Mouse (Mus musculus): ENCODE measurements around the gene Pafah1b3. TPM values are rescaled to one million over a fixed set of nuclear protein-coding genes. Genes with fewer than 3 reads are reported as not detected.
A peak's percentile ranks its signal among the peaks of the same experiment; 100 is the strongest.

Pafah1b3 gene
- polyA plus RNA-seq, 1 experiment, result 47.8 TPM

DNA sequence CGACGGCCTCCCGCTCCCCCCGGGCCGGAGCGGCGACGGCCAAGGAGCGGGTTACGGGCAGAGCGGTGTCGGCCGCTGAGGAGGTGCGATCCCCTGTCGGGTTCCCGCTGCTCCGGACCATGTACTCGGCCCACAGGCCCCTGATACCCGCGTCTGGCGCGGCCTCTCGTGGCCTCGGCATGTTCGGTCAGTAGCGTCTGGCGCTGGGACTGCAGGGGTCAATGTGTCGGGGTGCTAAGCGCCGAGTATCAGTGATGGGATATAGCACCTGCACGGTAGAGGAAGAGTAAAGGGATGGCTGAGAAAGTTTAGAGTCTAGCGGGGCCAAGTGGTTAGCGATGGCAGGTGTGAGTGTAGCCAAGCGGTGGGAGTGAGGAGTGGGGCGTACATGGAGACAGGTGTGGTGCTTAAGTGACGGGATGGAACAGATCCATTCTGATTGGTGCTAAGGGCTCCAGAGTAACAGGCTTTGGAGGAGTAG lies 15.0 kb downstream of the Pafah1b3 start:
- Histone ChIP-seq H3K27ac (ENCODE audit: insufficient read depth, low read length) (peak overlapping the region; percentile 17), H3K9me3 (replicated peaks; ENCODE audit: control insufficient read depth, insufficient read depth, low read length, poor library complexity, severe bottlenecking) (no peaks in the 10 kb centered on the region), H3K27me3 (ENCODE audit: control insufficient read depth, insufficient read depth, low read length, poor library complexity, severe bottlenecking) (no peaks in the 10 kb centered on the region), H3K9ac (ENCODE audit: low read depth, poor library complexity, severe bottlenecking) (peak overlapping the region; percentile 93), H3K4me3 (ENCODE audit: low read depth, low read length) (peak overlapping the region; percentile 79), H3K4me1 (ENCODE audit: control insufficient read depth, insufficient read depth, low read length) (peaks cover 3% of the 10 kb centered on the region), H3K36me3 (ENCODE audit: control insufficient read depth, insufficient read depth, low read length, poor library complexity, severe bottlenecking) (peaks cover 28% of the 10 kb centered on the region)
- TF ChIP-seq EP300 (IDR thresholded peaks at IDR 0.05; ENCODE audit: insufficient read depth, low read depth, low read length) (no peak), POLR2A (IDR thresholded peaks at IDR 0.05; ENCODE audit: insufficient read depth, low read length) (no peak), CTCF (IDR thresholded peaks at IDR 0.05; ENCODE audit: low read depth, low read length) (no peak)

DNA sequence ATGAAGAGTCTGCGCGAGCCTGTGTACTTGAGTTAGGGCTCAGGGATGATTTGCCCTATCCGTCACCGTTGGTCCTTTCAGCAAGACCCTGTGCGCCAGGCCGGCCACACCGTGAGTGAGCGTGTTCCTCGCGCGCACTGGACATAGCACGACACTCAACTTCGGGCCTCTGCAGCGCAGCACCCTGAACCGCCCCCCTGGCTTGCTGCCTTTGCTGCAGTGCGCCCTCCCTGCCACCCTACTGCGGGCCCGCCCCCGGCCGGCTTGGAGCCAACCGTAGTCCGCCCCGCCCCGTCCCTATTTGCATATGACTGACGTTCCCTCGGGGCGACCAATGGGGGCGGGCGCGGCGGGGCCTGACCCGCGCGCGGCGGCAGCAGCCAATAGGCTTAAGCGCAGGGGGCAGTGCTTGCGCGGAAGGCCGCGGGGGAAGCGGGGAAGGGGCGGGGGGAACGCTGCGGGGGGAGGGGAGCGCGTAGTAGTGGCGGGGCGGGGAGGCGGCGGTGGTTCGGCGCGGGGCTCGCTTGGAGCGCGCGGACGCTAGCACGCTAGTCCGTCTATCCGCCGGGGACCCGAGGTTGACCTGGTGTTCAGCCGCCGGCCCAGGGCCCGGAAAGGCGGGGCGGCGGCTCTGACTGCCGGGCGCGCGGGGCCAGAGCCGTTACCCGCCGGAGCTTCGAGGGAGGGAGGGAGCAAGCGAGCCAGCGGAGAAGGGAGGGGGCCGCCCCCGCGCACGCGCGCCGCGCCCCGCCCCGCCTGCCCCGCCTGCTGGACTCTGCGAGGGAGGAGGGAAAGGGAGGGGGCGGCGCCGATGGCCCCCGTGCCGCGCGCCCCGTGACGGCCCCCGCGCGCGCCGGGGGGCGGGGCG lies 15.8 kb downstream of the Pafah1b3 start:
- Histone ChIP-seq H3K4me3 (ENCODE audit: low read depth, low read length) (peak overlapping the region; percentile 57), H3K4me1 (ENCODE audit: control insufficient read depth, insufficient read depth, low read length) (peaks cover 7% of the 10 kb centered on the region), H3K36me3 (ENCODE audit: control insufficient read depth, insufficient read depth, low read length, poor library complexity, severe bottlenecking) (peaks cover 20% of the 10 kb centered on the region), H3K9ac (ENCODE audit: low read depth, poor library complexity, severe bottlenecking) (peak overlapping the region; percentile 93), H3K27ac (ENCODE audit: insufficient read depth, low read length) (peak overlapping the region; percentile 32), H3K27me3 (ENCODE audit: control insufficient read depth, insufficient read depth, low read length, poor library complexity, severe bottlenecking) (no peaks in the 10 kb centered on the region), H3K9me3 (replicated peaks; ENCODE audit: control insufficient read depth, insufficient read depth, low read length, poor library complexity, severe bottlenecking) (no peaks in the 10 kb centered on the region)
- no peak for TF ChIP-seq CTCF (IDR thresholded peaks at IDR 0.05; ENCODE audit: low read depth, low read length)
- peak; percentile 5; the same call in 1 of the 2 replicates for TF ChIP-seq EP300 (IDR thresholded peaks at IDR 0.05; ENCODE audit: insufficient read depth, low read depth, low read length)
- TF ChIP-seq POLR2A (IDR thresholded peaks at IDR 0.05; ENCODE audit: insufficient read depth, low read length), result peak; percentile 91

- no peak for TF ChIP-seq CTCF (IDR thresholded peaks at IDR 0.05; ENCODE audit: low read depth, low read length)
- TF ChIP-seq EP300 (IDR thresholded peaks at IDR 0.05; ENCODE audit: insufficient read depth, low read depth, low read length), result no peak
- TF ChIP-seq POLR2A (IDR thresholded peaks at IDR 0.05; ENCODE audit: insufficient read depth, low read length), result no peak
- Histone ChIP-seq H3K9ac (ENCODE audit: low read depth, poor library complexity, severe bottlenecking) (peak overlapping the region; percentile 27), H3K27me3 (ENCODE audit: control insufficient read depth, insufficient read depth, low read length, poor library complexity, severe bottlenecking) (no peaks in the 10 kb centered on the region), H3K4me1 (ENCODE audit: control insufficient read depth, insufficient read depth, low read length) (peaks cover 8% of the 10 kb centered on the region), H3K36me3 (ENCODE audit: control insufficient read depth, insufficient read depth, low read length, poor library complexity, severe bottlenecking) (peaks cover 13% of the 10 kb centered on the region), H3K27ac (ENCODE audit: insufficient read depth, low read length) (peak overlapping the region; percentile 1), H3K4me3 (ENCODE audit: low read depth, low read length) (peak overlapping the region; percentile 51), H3K9me3 (replicated peaks; ENCODE audit: control insufficient read depth, insufficient read depth, low read length, poor library complexity, severe bottlenecking) (no peaks in the 10 kb centered on the region)
Measured at GRCm38 (mm10) chr7:25281166-25281733, 16.5 kb downstream of the Pafah1b3 start.

GRCm38 (mm10) chr7:25279861-25280791 lies 17.7 kb downstream of the Pafah1b3 start:
- Histone ChIP-seq H3K27ac (ENCODE audit: insufficient read depth, low read length) (peak overlapping the region; percentile 19), H3K36me3 (ENCODE audit: control insufficient read depth, insufficient read depth, low read length, poor library complexity, severe bottlenecking) (peaks cover 2% of the 10 kb centered on the region), H3K4me3 (ENCODE audit: low read depth, low read length) (peak overlapping the region; percentile 81), H3K27me3 (ENCODE audit: control insufficient read depth, insufficient read depth, low read length, poor library complexity, severe bottlenecking) (no peaks in the 10 kb centered on the region), H3K9ac (ENCODE audit: low read depth, poor library complexity, severe bottlenecking) (peak overlapping the region; percentile 68), H3K4me1 (ENCODE audit: control insufficient read depth, insufficient read depth, low read length) (peaks cover 11% of the 10 kb centered on the region), H3K9me3 (replicated peaks; ENCODE audit: control insufficient read depth, insufficient read depth, low read length, poor library complexity, severe bottlenecking) (no peaks in the 10 kb centered on the region)
- TF ChIP-seq EP300 (IDR thresholded peaks at IDR 0.05; ENCODE audit: insufficient read depth, low read depth, low read length), result no peak
- no peak for TF ChIP-seq CTCF (IDR thresholded peaks at IDR 0.05; ENCODE audit: low read depth, low read length)
- no peak for TF ChIP-seq POLR2A (IDR thresholded peaks at IDR 0.05; ENCODE audit: insufficient read depth, low read length)

DNA sequence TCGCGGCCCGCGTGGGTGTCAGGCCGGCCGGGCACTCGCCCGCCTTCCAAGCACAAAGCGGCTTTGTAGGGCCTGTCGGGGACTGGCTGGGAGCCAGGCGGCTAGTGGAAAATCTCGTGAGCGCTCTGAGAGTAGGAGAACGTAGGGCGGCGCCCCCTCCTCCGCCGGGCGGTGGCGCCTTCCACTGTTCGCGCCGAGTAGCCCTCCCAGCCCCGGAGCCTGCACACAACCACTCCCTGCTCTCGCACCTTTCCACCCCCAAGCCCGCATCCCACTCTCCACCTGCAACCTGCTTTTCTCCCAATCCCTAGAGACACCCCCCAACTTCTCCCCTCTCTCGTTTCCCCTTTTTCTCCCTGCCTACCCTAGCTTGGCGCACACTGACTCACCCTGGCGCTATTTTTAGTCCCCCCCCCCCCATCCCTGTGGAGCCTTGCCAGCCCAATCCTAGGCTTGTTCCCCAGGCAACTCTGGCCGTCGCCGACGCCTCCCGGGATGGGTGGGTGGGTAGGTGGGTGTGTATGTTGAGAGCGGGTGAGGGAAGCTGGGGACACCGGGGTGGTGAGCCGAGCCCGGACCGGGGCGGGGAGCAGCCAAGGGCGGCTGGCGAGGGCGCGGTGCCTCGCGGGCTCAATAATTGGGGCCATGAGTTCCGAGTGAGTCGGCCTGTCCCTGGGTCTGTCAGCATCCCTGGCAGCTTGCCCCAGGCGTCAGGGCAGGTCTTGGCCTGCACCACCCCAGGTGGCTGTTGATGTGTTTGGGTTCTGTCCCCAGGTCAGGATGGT lies 18.5 kb downstream of the Pafah1b3 start:
- no peaks in the 10 kb centered on the region for H3K27me3 ChIP-seq (ENCODE audit: control insufficient read depth, insufficient read depth, low read length, poor library complexity, severe bottlenecking)
- TF ChIP-seq CTCF (IDR thresholded peaks at IDR 0.05; ENCODE audit: low read depth, low read length) (peak; percentile 7), POLR2A (IDR thresholded peaks at IDR 0.05; ENCODE audit: insufficient read depth, low read length) (no peak), EP300 (IDR thresholded peaks at IDR 0.05; ENCODE audit: insufficient read depth, low read depth, low read length) (0 out of 2 replicates have a peak, but pooled peaks have one; percentile 6)
- H3K36me3 ChIP-seq (ENCODE audit: control insufficient read depth, insufficient read depth, low read length, poor library complexity, severe bottlenecking), result no peaks in the 10 kb centered on the region
- peak overlapping the region; percentile 81 for H3K4me3 ChIP-seq (ENCODE audit: low read depth, low read length)
- H3K9me3 ChIP-seq (replicated peaks; ENCODE audit: control insufficient read depth, insufficient read depth, low read length, poor library complexity, severe bottlenecking), result no peaks in the 10 kb centered on the region
- H3K9ac ChIP-seq (ENCODE audit: low read depth, poor library complexity, severe bottlenecking), result peak overlapping the region; percentile 68
- peak overlapping the region; percentile 78 for H3K27ac ChIP-seq (ENCODE audit: insufficient read depth, low read length)
- H3K4me1 ChIP-seq (ENCODE audit: control insufficient read depth, insufficient read depth, low read length), result peaks cover 14% of the 10 kb centered on the region

Measured in ES-Bruce4 (cell line).